Mouse (Mus musculus) G1E-ER4 (cell line): Measurements from ENCODE around the gene Kmt2b. TPM values are rescaled to one million over a fixed set of nuclear protein-coding genes. Genes with fewer than 3 reads are reported as not detected.

Experiments
- GATA1 ChIP-seq: IDR thresholded peaks from one replicate; pipeline ENCODE4 v1.8.0; 2012; ENCODE audit warnings: low read length, inconsistent platforms
- polyA plus RNA-seq: library from polyadenylated mRNA; stranded (reverse); fragments of >175 nt; gene quantifications from 2 replicates; pipeline ENCODE4 v1.2.3, GENCODE M21; 2012

The Kmt2b gene
- 137 and 147 TPM in 2 replicates for polyA plus RNA-seq

DNA sequence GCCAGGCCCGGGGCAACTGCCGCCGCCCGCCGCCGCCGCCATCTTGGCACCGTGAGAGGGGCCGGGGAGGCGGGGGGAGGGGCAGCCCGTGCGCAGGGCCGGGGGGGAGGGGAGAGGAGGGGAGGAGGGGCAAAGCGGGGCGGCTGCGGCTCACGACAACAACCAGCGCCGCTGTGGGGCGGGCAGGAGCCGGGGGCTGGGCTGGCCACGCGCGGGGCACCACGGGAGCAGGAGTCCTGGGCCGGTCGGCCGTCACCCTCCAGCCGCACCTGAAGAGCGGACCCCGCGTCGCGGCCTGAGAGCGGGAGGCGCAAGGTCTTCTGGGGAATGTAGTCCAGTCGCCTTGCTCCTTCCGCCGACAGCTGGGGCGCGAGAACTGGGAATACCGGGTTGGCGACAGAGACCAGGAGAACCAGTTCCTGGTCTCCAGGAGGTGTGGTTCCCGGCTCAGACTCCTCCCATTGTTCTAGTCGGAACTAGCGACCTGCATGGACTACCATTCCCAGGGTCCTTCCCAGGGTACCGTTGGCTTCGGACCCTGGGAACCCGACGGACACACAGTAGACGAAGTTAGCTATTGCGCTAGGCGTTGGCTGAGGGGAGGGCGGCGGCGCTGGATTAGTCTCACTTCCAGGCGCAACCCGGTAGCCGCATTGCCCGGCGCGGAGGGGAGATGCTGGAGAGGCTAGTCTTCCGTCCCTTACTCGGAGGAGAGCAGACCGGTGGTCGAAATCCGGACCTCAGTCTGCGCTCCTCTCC lies at the start of gene Kmt2b:
Gene Kmt2b, minus strand, starts transcription at position 51 of the 759 bp plus-strand sequence.
- TF ChIP-seq GATA1, result no peak

- no peak for TF ChIP-seq GATA1
Observed at GRCm38 (mm10) chr7:30636395-30636794, 47.9 kb upstream of the Kmt2b start.

GRCm38 (mm10) chr7:30635752-30636151 lies 47.2 kb upstream of the Kmt2b start, which contains the start of gene Etv2:
TSS of gene Etv2 (minus strand) at chr7:30635852.
- TF ChIP-seq GATA1, result no peak

GRCm38 (mm10) chr7:30634621-30635020 lies 46.1 kb upstream of the Kmt2b start:
- no peak for TF ChIP-seq GATA1

DNA sequence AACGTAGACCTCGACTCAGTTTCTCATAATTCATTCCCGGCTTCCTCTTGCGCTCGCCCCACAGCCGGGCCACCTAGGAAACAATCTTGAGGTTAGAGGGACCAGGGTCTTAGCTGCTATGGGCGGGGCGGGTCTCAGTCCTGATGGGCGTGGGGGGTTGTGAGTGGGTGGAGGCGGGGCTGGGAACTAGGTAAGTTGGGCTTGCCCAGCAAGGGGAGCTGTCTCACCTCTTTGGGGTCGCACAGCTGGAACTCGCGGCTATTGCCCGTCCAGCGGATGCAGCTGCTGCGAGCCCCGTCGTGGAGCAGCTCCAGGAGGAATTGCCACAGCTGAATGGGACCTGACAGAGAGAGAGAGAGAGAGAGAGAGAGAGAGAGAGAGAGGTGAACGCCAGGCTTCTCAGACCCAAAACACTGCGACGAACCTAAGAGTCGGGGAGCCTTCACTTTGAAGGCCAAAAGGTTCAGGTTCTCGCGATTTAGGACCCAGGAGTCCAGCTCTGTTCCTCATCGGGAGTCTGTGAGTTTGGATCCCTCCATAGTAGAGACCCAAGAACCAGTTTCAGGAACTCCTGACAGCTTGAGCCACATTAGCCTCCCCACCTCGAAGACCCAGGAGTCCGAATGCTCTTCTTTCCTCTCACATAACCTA lies 45.4 kb upstream of the Kmt2b start:
- no peak for TF ChIP-seq GATA1

DNA sequence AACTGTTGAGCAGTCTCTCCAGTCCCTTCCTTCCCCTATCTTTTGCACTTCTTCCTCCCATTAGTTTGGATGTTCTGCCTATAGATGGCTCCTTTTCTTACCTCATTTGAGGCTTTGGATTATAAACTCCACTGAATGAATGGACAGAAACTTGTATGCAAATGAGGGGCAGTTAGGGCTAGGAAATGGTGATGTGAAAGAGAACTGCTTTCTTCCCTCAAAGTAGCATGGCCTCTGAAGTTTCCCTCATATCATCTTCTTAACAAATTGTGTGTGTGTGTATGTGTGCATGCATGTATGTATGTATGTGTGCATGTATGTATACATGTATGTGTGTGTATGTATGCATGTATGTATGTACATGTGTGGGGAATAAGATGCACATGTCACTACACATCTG lies 40.5 kb upstream of the Kmt2b start:
- TF ChIP-seq GATA1, result no peak

DNA sequence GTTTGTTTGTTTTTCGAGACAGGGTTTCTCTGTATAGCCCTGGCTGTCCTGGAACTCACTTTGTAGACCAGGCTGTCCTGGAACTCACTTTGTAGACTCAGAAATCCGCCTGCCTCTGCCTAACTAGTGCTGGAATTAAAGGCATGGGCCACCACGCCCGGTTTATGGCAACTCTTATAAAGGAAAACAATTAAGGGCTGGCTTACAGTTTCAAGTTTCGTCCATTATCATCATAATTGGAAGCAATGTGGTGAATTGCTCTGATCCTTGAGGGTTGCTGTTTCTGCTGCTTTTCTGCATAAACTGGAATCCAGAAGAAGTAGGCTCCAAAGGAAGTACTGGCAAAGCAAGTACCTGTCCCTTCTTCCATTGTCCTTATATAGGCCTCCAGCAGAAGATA lies 38.1 kb upstream of the Kmt2b start:
- TF ChIP-seq GATA1, result no peak

DNA sequence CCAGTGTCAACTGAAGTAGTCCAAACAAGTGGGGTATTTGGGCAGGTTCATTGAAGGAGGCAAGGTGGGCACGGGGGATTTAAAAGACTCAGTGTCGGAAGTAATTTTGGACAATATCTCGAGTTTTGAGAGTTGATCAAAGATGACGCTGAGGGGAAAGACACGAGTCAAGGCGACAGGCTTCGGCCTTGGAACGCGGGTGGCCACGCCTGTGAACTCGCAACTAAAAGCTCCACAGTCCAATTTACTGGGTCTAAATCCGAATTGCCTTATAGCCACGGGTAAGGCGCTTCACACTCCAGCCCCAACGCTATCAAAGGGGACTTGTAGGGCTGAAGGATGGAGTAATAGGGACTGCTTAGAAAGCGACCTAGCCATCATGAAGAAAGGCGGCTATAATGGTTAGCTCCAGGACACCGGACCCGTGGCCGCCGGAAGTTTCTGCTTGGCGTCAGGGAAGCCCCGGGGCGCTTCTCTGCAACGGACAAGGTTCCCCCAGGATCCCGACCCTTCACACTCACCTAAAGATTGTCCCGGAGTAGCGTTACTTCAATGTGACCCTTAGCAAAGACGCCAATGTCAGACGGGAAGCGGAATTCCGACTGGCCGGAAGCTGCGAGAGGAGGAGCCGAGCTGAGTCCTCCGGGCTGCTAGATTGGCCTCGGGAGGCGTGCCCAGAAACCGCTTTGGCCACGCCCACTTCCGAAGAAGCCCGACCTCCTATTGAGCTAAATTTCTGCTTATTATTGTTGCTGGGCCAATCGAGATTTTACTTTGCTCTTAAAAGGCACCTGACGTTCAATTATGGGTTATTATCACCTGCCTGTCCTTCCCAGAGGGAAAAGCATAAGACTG lies 37.2 kb upstream of the Kmt2b start, which contains the start of gene Cox6b1:
Gene Cox6b1, minus strand, starts transcription at position 622 of the 855 bp plus-strand sequence.
- no peak for TF ChIP-seq GATA1

DNA sequence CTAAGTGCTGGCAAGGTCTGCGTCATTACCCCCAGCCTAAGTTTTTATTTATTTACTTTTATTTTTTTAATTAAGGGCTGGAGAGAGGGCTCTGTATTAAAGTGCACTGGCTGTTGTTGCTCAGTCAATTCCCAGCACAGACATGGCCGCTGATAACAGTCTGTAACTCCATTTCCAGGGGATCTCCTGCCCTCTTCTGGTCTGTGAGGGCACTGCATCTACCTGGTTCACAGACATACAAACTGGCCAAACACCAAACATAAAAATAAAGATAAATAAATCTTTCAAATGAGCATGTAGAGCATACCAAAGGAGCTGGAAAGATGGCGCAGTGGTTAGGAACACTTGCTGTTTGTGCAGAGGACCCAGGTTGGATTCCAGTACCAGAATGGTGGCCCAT lies 30.7 kb upstream of the Kmt2b start:
- TF ChIP-seq GATA1, result no peak

DNA sequence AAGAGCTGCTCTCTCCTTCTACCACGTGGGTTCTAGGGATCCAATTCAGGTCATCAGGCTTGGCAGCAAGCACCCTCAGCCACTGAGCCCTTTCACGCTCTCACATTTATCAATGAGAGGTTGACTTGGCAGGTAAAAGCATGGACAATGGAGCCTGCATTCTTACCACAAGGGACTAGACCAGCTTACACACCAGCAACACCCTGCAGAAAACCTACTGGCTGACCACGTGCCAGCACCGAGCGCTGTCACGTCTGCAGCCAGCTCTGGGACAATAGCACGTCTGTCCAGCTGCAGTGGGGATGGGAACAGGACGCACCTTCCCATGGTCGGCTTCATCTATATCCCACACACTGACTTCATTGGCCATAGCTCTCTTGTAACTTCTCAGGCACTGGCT lies 30.1 kb upstream of the Kmt2b start:
- no peak for TF ChIP-seq GATA1

- no peak for TF ChIP-seq GATA1
Observed at GRCm38 (mm10) chr7:30615049-30615760, 26.7 kb upstream of the Kmt2b start.

GRCm38 (mm10) chr7:30614454-30614853 lies 25.9 kb upstream of the Kmt2b start:
- no peak for TF ChIP-seq GATA1

DNA sequence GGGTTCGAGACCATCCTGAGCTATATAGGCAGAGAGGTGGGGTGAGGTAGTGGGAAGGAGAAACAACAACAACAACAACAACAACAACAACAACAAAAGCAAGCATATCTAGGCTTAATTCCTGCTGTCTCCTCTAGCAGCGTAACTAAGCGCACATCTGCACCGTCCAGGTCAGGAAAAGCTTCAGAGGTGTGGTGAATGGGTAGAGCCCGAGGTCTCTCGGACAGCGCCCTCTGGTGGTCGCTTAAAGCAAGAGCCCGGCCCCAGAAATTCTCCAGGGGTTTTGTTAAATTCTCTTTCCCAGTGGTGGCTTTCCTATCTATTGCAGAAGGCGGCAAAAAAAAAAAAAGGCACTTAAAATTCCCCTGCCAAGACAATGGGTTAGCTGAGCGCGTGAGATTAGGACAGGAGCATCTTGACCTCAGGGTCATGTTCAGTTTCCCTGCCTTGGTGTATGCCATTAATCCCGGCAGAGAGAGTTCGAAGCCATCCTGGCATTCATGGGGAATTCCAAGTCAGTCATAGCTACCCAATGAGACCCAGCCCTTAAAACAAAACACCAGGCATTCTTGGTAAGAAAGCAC lies 25.1 kb upstream of the Kmt2b start:
- no peak for TF ChIP-seq GATA1

- TF ChIP-seq GATA1, result no peak
Observed at GRCm38 (mm10) chr7:30612654-30613402, 24.3 kb upstream of the Kmt2b start, which contains the start of gene Upk1a. TSS of gene Upk1a (minus strand) at chr7:30612847.
